Mouse (Mus musculus) bone marrow, adult 2 months (tissue): ENCODE results near the gene Dbh.

Source experiments
- CTCF ChIP-seq: fragments of 200-500 bp; IDR thresholded peaks from 2 replicates; pipeline ENCODE4 v1.5.1; 2011; ENCODE audit warnings: low read length, control low read depth; ENCODE audit not compliant: control insufficient read depth, insufficient read depth
- POLR2A ChIP-seq: fragments of 200-500 bp; IDR thresholded peaks from 2 replicates; pipeline ENCODE4 v1.6.1; 2011; ENCODE audit warnings: low read depth, mild to moderate bottlenecking, control low read depth, low read length, borderline replicate concordance; ENCODE audit not compliant: control insufficient read depth

DNA sequence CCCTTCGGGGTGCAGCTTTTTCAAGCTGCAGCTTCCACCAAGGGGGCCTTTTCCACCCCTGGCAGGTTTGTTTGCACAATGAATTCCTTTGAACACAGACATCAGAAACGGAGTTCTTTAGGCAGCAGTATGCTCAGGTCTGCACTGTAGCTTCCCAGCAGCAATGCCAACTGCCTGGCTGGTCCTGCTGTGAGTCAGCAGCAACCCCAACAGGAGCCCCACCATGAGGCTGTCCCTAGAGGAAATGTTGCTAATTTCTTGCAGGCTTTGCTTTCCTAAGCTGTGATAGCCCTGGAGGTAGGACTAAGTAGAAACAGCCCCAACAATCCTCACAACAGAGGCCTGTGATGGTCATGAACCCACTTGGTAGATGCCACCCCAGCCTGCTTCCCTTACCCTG, 2.0 kb downstream of the Dbh start:
- TF ChIP-seq CTCF (no peak), POLR2A (no peak)
